ENCODE assay signal across 9 mouse cellular contexts in genomic region chr9:40859196-40859595, GRCm38 (mm10). TPM values are rescaled to one million over a fixed set of nuclear protein-coding genes. Genes with fewer than 3 reads are reported as not detected.
DNase-seq lines count a peak whose midpoint lies in the region; ATAC-seq and TF ChIP-seq lines count a peak whose summit lies in the region.
"Had no signal": no experiment of that assay in that cellular context is flagged by ENCODE, and none has a peak within 500 bp of the region (broad histone marks: within the 10 kb centered on the region; RNA-seq: fewer than 3 reads in every experiment).

No protein-coding gene starts in this region.

- peaks cover 16% of the 10 kb centered on the region for H3K27me3 ChIP-seq in lung, embryonic 15.5 days
- H3K27me3 ChIP-seq in forebrain, embryonic 12.5 days = peaks cover 88% of the 10 kb centered on the region
- peaks cover 10% of the 10 kb centered on the region for H3K27me3 ChIP-seq in limb, embryonic 12.5 days
- H3K27me3 ChIP-seq in stomach, embryonic 15.5 days (replicated peaks) = peaks cover 13% of the 10 kb centered on the region; the same call in 1 of the 2 replicates
- peaks cover 3% of the 10 kb centered on the region; the same call in 1 of the 2 replicates for H3K27me3 ChIP-seq in cerebellum, adult 2 months (ENCODE audit: control insufficient read depth, insufficient read depth, low read length)

- no peak for TF ChIP-seq CTCF in lung, adult 2 months (IDR thresholded peaks at IDR 0.05; ENCODE audit: insufficient read depth, low read length)
- no peak for TF ChIP-seq CTCF in cerebellum, adult 2 months (IDR thresholded peaks at IDR 0.05; ENCODE audit: borderline replicate concordance, insufficient read depth, low read depth, low read length)

- ATAC-seq in lung, embryonic 15.5 days (ENCODE audit: borderline replicate concordance, extremely low read depth, low FRiP score, low TSS enrichment) = no peak
- peak; percentile 33 for ATAC-seq in forebrain, embryonic 12.5 days (ENCODE audit: low FRiP score)
- no peak for ATAC-seq in limb, embryonic 12.5 days (ENCODE audit: insufficient number of reproducible peaks, insufficient read depth, low FRiP score, low TSS enrichment, low read depth)
- no peak for ATAC-seq in stomach, embryonic 15.5 days (ENCODE audit: insufficient read depth, low FRiP score, low read depth)
- ATAC-seq: inflammation-experienced regulatory T-cells, adult 6 months had no signal

- intact Hi-C loops in left cerebral cortex, postnatal 4 days (cut with DNase I) = no loop called here

- H3K4me3 ChIP-seq in lung, embryonic 15.5 days = peak overlapping the region; percentile 26; the same call in 1 of the 2 replicates
- H3K4me3 ChIP-seq in lung, adult 2 months (replicated peaks; ENCODE audit: extremely low read depth, low read depth, low read length) = no peak overlapping the region
- no peak overlapping the region; the same call in 1 of the 2 replicates for H3K4me3 ChIP-seq in forebrain, embryonic 12.5 days (replicated peaks)
- peak overlapping the region; percentile 34 for H3K4me3 ChIP-seq in limb, embryonic 12.5 days (replicated peaks)
- H3K4me3 ChIP-seq in stomach, embryonic 15.5 days (replicated peaks) = peak overlapping the region; percentile 22; the same call in 1 of the 2 replicates
- H3K4me3 ChIP-seq in cerebellum, adult 2 months (replicated peaks; ENCODE audit: insufficient read depth, low read depth, low read length) = no peak overlapping the region

- no peaks in the 10 kb centered on the region for H3K36me3 ChIP-seq in lung, embryonic 15.5 days
- no peaks in the 10 kb centered on the region for H3K36me3 ChIP-seq in forebrain, embryonic 12.5 days (replicated peaks)
- no peaks in the 10 kb centered on the region for H3K36me3 ChIP-seq in limb, embryonic 12.5 days
- H3K36me3 ChIP-seq in stomach, embryonic 15.5 days = no peaks in the 10 kb centered on the region

- H3K4me1 ChIP-seq in lung, embryonic 15.5 days = no peaks in the 10 kb centered on the region
- H3K4me1 ChIP-seq in lung, adult 2 months (ENCODE audit: control insufficient read depth, insufficient read depth, low read length) = peaks cover 3% of the 10 kb centered on the region
- H3K4me1 ChIP-seq in forebrain, embryonic 12.5 days = peaks cover 5% of the 10 kb centered on the region
- no peaks in the 10 kb centered on the region; the same call in 1 of the 2 replicates for H3K4me1 ChIP-seq in limb, embryonic 12.5 days (replicated peaks)
- no peaks in the 10 kb centered on the region for H3K4me1 ChIP-seq in stomach, embryonic 15.5 days
- peaks cover 3% of the 10 kb centered on the region; the same call in 1 of the 2 replicates for H3K4me1 ChIP-seq in cerebellum, adult 2 months (ENCODE audit: control insufficient read depth, insufficient read depth, low read length)

- 9% methylated on average over 9 of the region's 9 CpGs for WGBS in lung, embryonic 15.5 days
- 15% methylated on average over 9 of the region's 9 CpGs for WGBS in lung, adult 2 months
- under 1% methylated on average over 9 of the region's 9 CpGs for WGBS in forebrain, embryonic 12.5 days
- WGBS in limb, embryonic 12.5 days = 5% methylated on average over 9 of the region's 9 CpGs
- 12% methylated on average over 9 of the region's 9 CpGs for WGBS in stomach, embryonic 15.5 days
- WGBS in cerebellum, adult 2 months = 29% methylated on average over 9 of the region's 9 CpGs

- TF ChIP-seq POLR2A in lung, adult 2 months (IDR thresholded peaks at IDR 0.05; ENCODE audit: borderline replicate concordance, extremely low read depth, low read depth, low read length) = no peak
- no peak for TF ChIP-seq POLR2A in cerebellum, adult 2 months (IDR thresholded peaks at IDR 0.05; ENCODE audit: borderline replicate concordance, insufficient read depth, low read length)

- DNase-seq in lung, adult 2 months = no peak
- no peak for DNase-seq in cerebellum, adult 2 months
- no peak for DNase-seq in left cerebral cortex, postnatal 4 days
- no peak for DNase-seq in kidney, adult 11 months

- peak overlapping the region; percentile 49 for H3K4me2 ChIP-seq in lung, embryonic 15.5 days
- H3K4me2 ChIP-seq in forebrain, embryonic 12.5 days = peak overlapping the region; percentile 50
- peak overlapping the region; percentile 58 for H3K4me2 ChIP-seq in limb, embryonic 12.5 days
- H3K4me2 ChIP-seq in stomach, embryonic 15.5 days = peak overlapping the region; percentile 49

- no peaks in the 10 kb centered on the region for H3K9me3 ChIP-seq in lung, embryonic 15.5 days
- no peaks in the 10 kb centered on the region for H3K9me3 ChIP-seq in forebrain, embryonic 12.5 days
- no peaks in the 10 kb centered on the region for H3K9me3 ChIP-seq in limb, embryonic 12.5 days
- no peaks in the 10 kb centered on the region for H3K9me3 ChIP-seq in stomach, embryonic 15.5 days

- H3K27ac ChIP-seq in lung, embryonic 15.5 days = no peak overlapping the region
- H3K27ac ChIP-seq in forebrain, embryonic 12.5 days = no peak overlapping the region
- no peak overlapping the region for H3K27ac ChIP-seq in limb, embryonic 12.5 days
- no peak overlapping the region for H3K27ac ChIP-seq in stomach, embryonic 15.5 days
- no peak overlapping the region for H3K27ac ChIP-seq in cerebellum, adult 2 months (ENCODE audit: insufficient read depth, low read length)

- H3K9ac ChIP-seq in lung, embryonic 15.5 days = no peak overlapping the region
- no peak overlapping the region for H3K9ac ChIP-seq in forebrain, embryonic 12.5 days
- H3K9ac ChIP-seq in limb, embryonic 12.5 days (replicated peaks) = no peak overlapping the region
- no peak overlapping the region for H3K9ac ChIP-seq in stomach, embryonic 15.5 days

RNA-seq across cellular contexts. Expression of gene Bsx, which starts 14.7 kb away (rescaled TPM):
- polyA plus RNA-seq in lung, embryonic 15.5 days (2015; fragmentation: Nextera tagmentation; extraction: Ambion mirVana) = not detected in 2 replicates
- 0.04 and 0.05 TPM in 2 replicates for polyA plus RNA-seq in lung, adult 2 months (2012; rRNA removed)
- polyA plus RNA-seq in forebrain, embryonic 12.5 days (2016; fragmentation: Nextera tagmentation; extraction: Ambion mirVana) = 1.4 and 2.4 TPM in 2 replicates
- polyA plus RNA-seq in limb, embryonic 12.5 days (2016; fragmentation: Nextera tagmentation; extraction: Ambion mirVana) = not detected in 2 replicates
- not detected in 2 replicates for polyA plus RNA-seq in stomach, embryonic 15.5 days (2015; fragmentation: Nextera tagmentation; extraction: Ambion mirVana)
- 0.03 and 0.08 TPM in 2 replicates for polyA plus RNA-seq in cerebellum, adult 2 months (2012; rRNA removed)
- total RNA-seq in left cerebral cortex, postnatal 4 days (2021) = not detected
- polyA plus RNA-seq: inflammation-experienced regulatory T-cells, adult 6 months had no signal

RNA-seq across cellular contexts. Expression of gene Hspa8, which starts 58.4 kb away (rescaled TPM):
- 2,564 and 2,677 TPM in 2 replicates for polyA plus RNA-seq in lung, embryonic 15.5 days (2015; fragmentation: Nextera tagmentation; extraction: Ambion mirVana)
- 1,079 and 1,193 TPM in 2 replicates for polyA plus RNA-seq in lung, adult 2 months (2012; rRNA removed)
- polyA plus RNA-seq in forebrain, embryonic 12.5 days (2016; fragmentation: Nextera tagmentation; extraction: Ambion mirVana) = 2,759 and 2,920 TPM in 2 replicates
- polyA plus RNA-seq in limb, embryonic 12.5 days (2016; fragmentation: Nextera tagmentation; extraction: Ambion mirVana) = 2,429 and 2,480 TPM in 2 replicates
- polyA plus RNA-seq in stomach, embryonic 15.5 days (2015; fragmentation: Nextera tagmentation; extraction: Ambion mirVana) = 2,024 and 2,425 TPM in 2 replicates
- 2,645 and 2,703 TPM in 2 replicates for polyA plus RNA-seq in cerebellum, adult 2 months (2012; rRNA removed)
- 1,000 to 10,000 TPM; 2,038 to 2,082 TPM for total RNA-seq in left cerebral cortex, postnatal 4 days (2021)

Comparison
In these comparisons a context has a peak if more than half of its experiments do, and no peak if none do; other contexts are left out.
1. H3K4me3 ChIP-seq: peak in lung, embryonic 15.5 days (single experiment), limb, embryonic 12.5 days (single experiment) and stomach, embryonic 15.5 days (single experiment); none in lung, adult 2 months (single experiment), forebrain, embryonic 12.5 days (single experiment) and cerebellum, adult 2 months (single experiment).
2. Peak in every context shown above with its lines, with median percentiles within 50 percentile points of each other: H3K4me2 ChIP-seq.